Mouse (Mus musculus): Measurements from ENCODE around the gene Btbd17. TPM values are rescaled to one million over a fixed set of nuclear protein-coding genes. Genes with fewer than 3 reads are reported as not detected.

Gene Btbd17
- polyA plus RNA-seq, 1 experiment from 2014 or later: 0.20 TPM

- Histone ChIP-seq H3K4me2 (replicated peaks; ENCODE audit: low read depth) (no peak overlapping the region), H3K9me3 (ENCODE audit: control insufficient read depth) (no peaks in the 10 kb centered on the region), H3K4me1 (replicated peaks; ENCODE audit: control insufficient read depth, insufficient read depth, low read length) (no peaks in the 10 kb centered on the region), H3K9ac (ENCODE audit: low read depth, low read length) (no peak overlapping the region), H3K27ac (ENCODE audit: low read depth, low read length) (no peak overlapping the region), H3K36me3 (ENCODE audit: control insufficient read depth, insufficient read depth) (no peaks in the 10 kb centered on the region), H3K27me3 (replicated peaks; ENCODE audit: control insufficient read depth, insufficient read depth, low read length) (peaks cover 16% of the 10 kb centered on the region; the same call in 1 of the 2 replicates), H3K4me3 (ENCODE audit: low read depth, low read length) (no peak overlapping the region)
- 58% methylated on average over 6 of the region's 6 CpGs for WGBS
- no peak for ATAC-seq
- no peak for TF ChIP-seq CTCF (IDR thresholded peaks at IDR 0.05; ENCODE audit: low read depth)
Measured at GRCm38 (mm10) chr11:114769911-114770310, 25.8 kb downstream of the Btbd17 start.

- Histone ChIP-seq H3K9ac (ENCODE audit: low read depth, low read length) (peak within 1 kb of the TSS; percentile 40; the same call in 1 of the 2 replicates), H3K36me3 (ENCODE audit: control insufficient read depth, insufficient read depth) (no peaks in the 10 kb centered on the region), H3K27me3 (replicated peaks; ENCODE audit: control insufficient read depth, insufficient read depth, low read length) (peaks cover 16% of the 10 kb centered on the region; the same call in 1 of the 2 replicates), H3K9me3 (ENCODE audit: control insufficient read depth) (no peaks in the 10 kb centered on the region), H3K4me2 (replicated peaks; ENCODE audit: low read depth) (peak within 1 kb of the TSS; percentile 92), H3K27ac (ENCODE audit: low read depth, low read length) (no peak within 1 kb of the TSS), H3K4me1 (replicated peaks; ENCODE audit: control insufficient read depth, insufficient read depth, low read length) (no peaks in the 10 kb centered on the region), H3K4me3 (ENCODE audit: low read depth, low read length) (peak within 1 kb of the TSS; percentile 42)
- TF ChIP-seq CTCF (IDR thresholded peaks at IDR 0.05; ENCODE audit: low read depth): 0 out of 2 replicates have a peak, but pooled peaks have one; percentile 8
- peak; percentile 70 for ATAC-seq
- 3% methylated on average over 51 of the region's 51 CpGs for WGBS
Measured at GRCm38 (mm10) chr11:114764820-114765818, 30.6 kb downstream of the Btbd17 start, which contains the start of gene Kif19a. Gene Kif19a, plus strand, starts transcription at chr11:114765388.

- no peak overlapping the region for H3K4me3 ChIP-seq (ENCODE audit: low read depth, low read length)
- H3K36me3 ChIP-seq (ENCODE audit: control insufficient read depth, insufficient read depth): no peaks in the 10 kb centered on the region
- WGBS: 42% methylated on average over 12 of the region's 12 CpGs
- H3K9ac ChIP-seq (ENCODE audit: low read depth, low read length): no peak overlapping the region
- no peak for TF ChIP-seq CTCF (IDR thresholded peaks at IDR 0.05; ENCODE audit: low read depth)
- no peaks in the 10 kb centered on the region for H3K9me3 ChIP-seq (ENCODE audit: control insufficient read depth)
- H3K27ac ChIP-seq (ENCODE audit: low read depth, low read length): no peak overlapping the region
- H3K4me1 ChIP-seq (replicated peaks; ENCODE audit: control insufficient read depth, insufficient read depth, low read length): no peaks in the 10 kb centered on the region
- H3K4me2 ChIP-seq (replicated peaks; ENCODE audit: low read depth): no peak overlapping the region
- H3K27me3 ChIP-seq (replicated peaks; ENCODE audit: control insufficient read depth, insufficient read depth, low read length): no peaks in the 10 kb centered on the region
- peak; percentile 47; the same call in 1 of the 2 replicates for ATAC-seq
Measured at GRCm38 (mm10) chr11:114747564-114748138, 48.1 kb downstream of the Btbd17 start.

GRCm38 (mm10) chr11:114745134-114745533 is 50.6 kb downstream of the Btbd17 start:
- Histone ChIP-seq H3K27me3 (replicated peaks; ENCODE audit: control insufficient read depth, insufficient read depth, low read length) (no peaks in the 10 kb centered on the region), H3K4me2 (replicated peaks; ENCODE audit: low read depth) (peak overlapping the region; percentile 24; the same call in 1 of the 2 replicates), H3K27ac (ENCODE audit: low read depth, low read length) (no peak overlapping the region), H3K4me3 (ENCODE audit: low read depth, low read length) (no peak overlapping the region), H3K4me1 (replicated peaks; ENCODE audit: control insufficient read depth, insufficient read depth, low read length) (no peaks in the 10 kb centered on the region), H3K9me3 (ENCODE audit: control insufficient read depth) (no peaks in the 10 kb centered on the region), H3K9ac (ENCODE audit: low read depth, low read length) (no peak overlapping the region), H3K36me3 (ENCODE audit: control insufficient read depth, insufficient read depth) (no peaks in the 10 kb centered on the region)
- 1% methylated on average over 12 of the region's 12 CpGs for WGBS
- peak; percentile 99 for TF ChIP-seq CTCF (IDR thresholded peaks at IDR 0.05; ENCODE audit: low read depth)
- peak; percentile 58 for ATAC-seq

- ATAC-seq: no peak
- no peak overlapping the region for H3K27ac ChIP-seq (ENCODE audit: low read depth, low read length)
- no peaks in the 10 kb centered on the region for H3K27me3 ChIP-seq (replicated peaks; ENCODE audit: control insufficient read depth, insufficient read depth, low read length)
- no peak overlapping the region for H3K9ac ChIP-seq (ENCODE audit: low read depth, low read length)
- no peaks in the 10 kb centered on the region for H3K9me3 ChIP-seq (ENCODE audit: control insufficient read depth)
- no peaks in the 10 kb centered on the region for H3K4me1 ChIP-seq (replicated peaks; ENCODE audit: control insufficient read depth, insufficient read depth, low read length)
- TF ChIP-seq CTCF (IDR thresholded peaks at IDR 0.05; ENCODE audit: low read depth): no peak
- H3K4me2 ChIP-seq (replicated peaks; ENCODE audit: low read depth): no peak overlapping the region
- no peaks in the 10 kb centered on the region for H3K36me3 ChIP-seq (ENCODE audit: control insufficient read depth, insufficient read depth)
- H3K4me3 ChIP-seq (ENCODE audit: low read depth, low read length): no peak overlapping the region
- 49% methylated on average over 6 of the region's 6 CpGs for WGBS
Measured at GRCm38 (mm10) chr11:114741451-114741850, 54.3 kb downstream of the Btbd17 start.

Other genes starting within 250 kb of the Btbd17 start
- gene Rpl38, start 127.4 kb downstream of the Btbd17 start, polyA plus RNA-seq (2015; fragmentation: Nextera tagmentation; extraction: Ambion mirVana): 922 and 935 TPM in 2 replicates
- gene Ttyh2, start 120.5 kb downstream of the Btbd17 start, polyA plus RNA-seq (2015; fragmentation: Nextera tagmentation; extraction: Ambion mirVana): 73.4 and 80.0 TPM in 2 replicates
- gene Dnaic2, start 68.5 kb downstream of the Btbd17 start, polyA plus RNA-seq (2015; fragmentation: Nextera tagmentation; extraction: Ambion mirVana): 0.12 and 0.22 TPM in 2 replicates
- gene Kif19a, start 30.6 kb downstream of the Btbd17 start, polyA plus RNA-seq (2015; fragmentation: Nextera tagmentation; extraction: Ambion mirVana): 0.21 and 0.67 TPM in 2 replicates
- gene Gpr142, start 3.0 kb upstream of the Btbd17 start, polyA plus RNA-seq (2015; fragmentation: Nextera tagmentation; extraction: Ambion mirVana): not detected in 2 replicates
- 2.3 and 2.8 TPM in 2 replicates for gene Gprc5c, start 55.2 kb upstream of the Btbd17 start, polyA plus RNA-seq (2015; fragmentation: Nextera tagmentation; extraction: Ambion mirVana)
- 2.2 and 2.3 TPM in 2 replicates for gene Cd300a, start 94.1 kb upstream of the Btbd17 start, polyA plus RNA-seq (2015; fragmentation: Nextera tagmentation; extraction: Ambion mirVana)
- gene Cd300lb, start 138.4 kb upstream of the Btbd17 start, polyA plus RNA-seq (2015; fragmentation: Nextera tagmentation; extraction: Ambion mirVana): 0.07 and 0.14 TPM in 2 replicates
- not detected in 2 replicates for gene Cd300c, start 173.2 kb upstream of the Btbd17 start, polyA plus RNA-seq (2015; fragmentation: Nextera tagmentation; extraction: Ambion mirVana)
- 0.10 TPM in 2 replicates for gene Cd300ld, start 194.0 kb upstream of the Btbd17 start, polyA plus RNA-seq (2015; fragmentation: Nextera tagmentation; extraction: Ambion mirVana)
- gene Cd300c2, start 205.9 kb upstream of the Btbd17 start, polyA plus RNA-seq (2015; fragmentation: Nextera tagmentation; extraction: Ambion mirVana): 3.2 and 3.6 TPM in 2 replicates
- not detected in 2 replicates for gene Cd300ld2, start 220.2 kb upstream of the Btbd17 start, polyA plus RNA-seq (2015; fragmentation: Nextera tagmentation; extraction: Ambion mirVana)
- not detected in 2 replicates for gene Cd300ld4, start 231.1 kb upstream of the Btbd17 start, polyA plus RNA-seq (2015; fragmentation: Nextera tagmentation; extraction: Ambion mirVana)
- gene Cd300ld5, start 241.8 kb upstream of the Btbd17 start, polyA plus RNA-seq (2015; fragmentation: Nextera tagmentation; extraction: Ambion mirVana): not detected in 2 replicates